Mouse (Mus musculus) left cerebral cortex, adult 8-10 months (tissue): ENCODE measurements at regions not wholly inside any gene's neighbourhood (a gene's known extent, or its start where the extent isn't known, plus 50 kb on each side); places are given as distances from the start of the nearest gene placed in this dataset.

Experiments used
- DNase-seq, 2 experiments: peaks; one replicate each; pipeline ENCODE4 v3.0.0; 2022; ENCODE audit warnings: low spot score in 2 of 2

DNA sequence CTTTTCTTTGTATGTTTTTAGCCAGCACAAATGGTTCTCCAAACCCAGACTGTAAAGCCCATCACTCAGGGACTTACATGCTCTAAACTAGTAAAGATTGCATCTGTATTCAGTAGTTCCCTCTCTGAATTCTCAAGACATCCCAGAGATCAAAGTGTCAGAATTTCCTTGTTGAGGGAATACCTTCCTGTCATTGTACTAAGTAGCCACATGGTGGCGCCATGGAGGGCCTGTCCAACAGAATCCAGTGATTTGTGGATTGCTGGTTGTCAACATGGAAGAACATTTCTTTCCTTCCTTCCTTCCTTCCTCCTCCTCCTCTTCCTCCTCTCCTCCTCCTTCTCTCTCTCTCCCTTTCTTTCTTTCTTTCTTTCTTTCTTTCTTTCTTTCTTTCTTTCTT, 93.6 kb upstream of the Trpm1 start:
- DNase-seq, result no peak

GRCm38 (mm10) chr7:64058282-64058872, 95.3 kb upstream of the Trpm1 start:
- no peak for DNase-seq

- no peak for DNase-seq
These were observed 95.8 kb upstream of the Trpm1 start for GRCm38 (mm10) chr7:64057873-64058272.

GRCm38 (mm10) chr7:64056498-64056897, 97.1 kb upstream of the Trpm1 start:
- DNase-seq, result no peak

- DNase-seq, result no peak
These were observed 98.6 kb upstream of the Trpm1 start for GRCm38 (mm10) chr7:64054996-64055395.

DNA sequence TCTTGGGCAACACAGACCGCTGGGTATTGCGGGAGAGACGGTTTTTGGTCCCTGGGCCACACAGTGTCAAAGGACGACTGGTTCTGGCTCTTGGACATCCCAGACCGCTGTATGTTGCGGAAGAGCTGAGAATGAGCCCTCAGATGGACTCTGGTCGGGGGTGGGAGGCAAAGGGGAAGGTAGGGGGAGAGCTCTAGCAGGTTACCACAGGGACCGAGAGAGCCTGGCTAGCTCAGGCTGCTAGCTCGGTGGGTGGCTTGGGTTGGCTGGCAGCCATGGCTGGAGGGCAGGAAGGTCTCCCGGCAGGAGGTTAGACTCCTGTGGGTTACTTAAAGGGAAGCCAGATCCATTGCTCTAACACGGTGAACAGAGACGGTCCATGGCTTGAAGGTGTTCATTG, 99.9 kb upstream of the Trpm1 start:
- no peak for DNase-seq

DNA sequence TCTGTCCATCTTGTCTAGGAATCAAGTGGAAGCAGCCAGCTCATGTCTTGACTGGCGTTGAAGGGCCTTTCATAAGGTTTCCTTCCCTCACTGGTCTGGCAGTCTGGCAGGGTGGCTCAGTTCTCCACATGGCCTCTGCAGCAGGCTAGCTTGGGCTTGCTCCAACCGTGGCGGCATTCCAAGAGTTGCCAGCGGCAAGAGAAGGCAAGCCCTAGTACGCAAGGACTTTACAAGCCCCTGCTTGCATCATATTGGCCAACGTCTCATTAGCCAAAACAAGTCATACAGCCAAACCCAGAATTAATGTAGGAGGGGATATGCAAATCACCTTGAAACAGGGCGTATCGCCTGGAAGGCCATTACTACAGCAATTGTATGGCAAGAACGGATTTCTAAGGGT, 101.2 kb upstream of the Trpm1 start:
- no peak for DNase-seq

DNA sequence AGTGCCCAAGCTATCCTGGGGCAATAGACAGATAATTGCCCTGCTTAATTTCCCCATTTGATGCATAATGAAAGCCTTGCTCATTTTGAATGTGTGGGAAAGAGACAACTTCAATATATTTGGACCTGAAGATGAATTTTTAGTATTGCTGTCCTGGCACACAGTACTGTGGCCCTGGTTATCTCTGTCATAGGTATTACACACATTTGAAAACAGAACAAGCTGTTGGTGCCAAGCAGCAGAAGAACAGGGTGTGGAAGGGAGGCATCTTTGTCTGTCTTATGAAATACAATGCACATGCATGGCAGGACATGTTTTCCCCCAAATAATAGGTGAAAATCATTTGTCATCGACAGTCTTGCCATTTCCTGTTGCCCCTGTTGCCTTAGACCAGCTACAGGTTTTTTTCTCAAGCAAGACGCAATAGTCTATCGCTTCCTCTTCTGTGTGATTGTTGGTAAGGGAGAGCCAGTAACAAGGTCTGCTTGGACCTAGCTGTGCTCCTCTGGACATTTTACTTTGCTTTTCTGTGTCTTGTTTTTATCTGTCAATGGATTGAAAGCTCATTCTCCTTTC, 102.7 kb upstream of the Trpm1 start:
- no peak for DNase-seq

- DNase-seq, result no peak
These were observed 103.4 kb upstream of the Trpm1 start for GRCm38 (mm10) chr7:64050246-64050645.

DNA sequence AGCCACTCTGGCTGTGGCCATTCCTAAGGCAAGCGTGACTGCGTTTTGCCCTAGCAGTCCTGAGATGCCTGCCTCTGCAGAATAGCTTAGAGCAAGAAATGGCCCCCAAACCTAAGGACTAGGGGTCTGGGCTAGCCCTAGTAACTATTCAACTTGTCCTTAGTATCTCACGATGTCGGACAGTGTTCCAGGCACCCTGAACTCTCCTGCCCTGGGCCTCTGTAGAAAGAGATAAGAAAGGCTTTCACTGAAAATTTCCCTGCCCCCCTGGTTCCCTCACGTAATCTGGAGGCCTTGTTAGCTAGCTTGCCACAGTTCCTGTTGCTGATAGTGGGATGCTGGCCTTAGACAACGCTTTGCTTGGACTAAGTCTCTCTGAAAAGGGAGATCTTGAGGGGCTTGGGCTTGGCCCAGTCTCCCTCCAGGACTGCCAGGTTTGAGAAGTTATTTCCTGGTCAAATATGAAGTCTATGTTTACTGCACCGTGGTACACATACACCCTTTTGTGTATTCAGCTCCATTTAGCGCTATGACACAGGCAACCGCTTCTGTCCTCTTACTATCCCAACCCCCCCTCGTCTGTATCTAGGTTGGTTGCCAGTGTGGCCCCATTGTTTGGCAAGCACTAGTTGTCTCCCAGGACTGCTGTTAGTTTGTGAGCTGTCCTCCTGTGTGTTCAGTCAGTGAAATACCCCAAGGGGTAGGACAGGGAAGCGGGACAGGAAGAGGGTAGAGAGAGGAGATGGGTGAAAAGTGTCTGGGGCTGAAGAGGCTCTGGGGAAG, 104.3 kb upstream of the Trpm1 start:
- no peak for DNase-seq

DNA sequence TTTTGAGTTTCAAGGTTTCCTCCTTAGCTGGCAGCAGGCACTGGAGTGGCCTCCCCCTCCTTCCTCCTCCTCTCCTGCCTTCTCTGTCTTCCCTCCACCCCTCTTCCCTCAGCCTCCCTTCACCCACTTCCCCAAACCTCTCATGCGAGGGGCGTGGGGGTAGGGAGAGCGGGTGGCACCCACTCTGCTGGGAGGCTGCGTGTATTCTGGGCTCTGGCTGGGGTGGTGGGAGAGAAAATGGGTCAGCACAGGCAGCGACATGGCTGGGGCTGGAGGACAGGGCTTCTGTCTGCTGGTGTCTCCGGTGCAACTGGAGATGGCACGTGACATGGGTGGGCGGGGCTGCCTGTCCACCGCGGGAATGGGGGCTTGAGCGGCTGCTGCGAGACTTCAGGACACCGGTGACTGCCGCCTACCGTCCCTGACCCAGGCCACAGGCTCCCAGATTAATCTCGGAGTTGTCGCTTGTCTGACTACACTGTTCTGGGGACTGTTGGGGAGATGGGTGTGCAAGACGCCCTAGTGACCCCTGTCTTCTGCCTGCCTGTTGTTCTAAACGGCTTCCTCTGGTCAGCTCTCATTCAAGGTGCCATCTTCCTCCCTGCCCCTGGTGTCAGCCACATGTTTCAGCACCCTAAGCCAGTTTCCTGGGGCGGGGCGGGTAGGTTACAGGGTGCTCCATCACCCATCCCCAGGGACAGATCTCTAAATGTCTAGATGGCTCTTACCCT, 105.0 kb upstream of the Trpm1 start:
- peak; percentile 30 to 50 for DNase-seq

GRCm38 (mm10) chr7:64047831-64048230, 105.8 kb upstream of the Trpm1 start:
- no peak for DNase-seq

DNA sequence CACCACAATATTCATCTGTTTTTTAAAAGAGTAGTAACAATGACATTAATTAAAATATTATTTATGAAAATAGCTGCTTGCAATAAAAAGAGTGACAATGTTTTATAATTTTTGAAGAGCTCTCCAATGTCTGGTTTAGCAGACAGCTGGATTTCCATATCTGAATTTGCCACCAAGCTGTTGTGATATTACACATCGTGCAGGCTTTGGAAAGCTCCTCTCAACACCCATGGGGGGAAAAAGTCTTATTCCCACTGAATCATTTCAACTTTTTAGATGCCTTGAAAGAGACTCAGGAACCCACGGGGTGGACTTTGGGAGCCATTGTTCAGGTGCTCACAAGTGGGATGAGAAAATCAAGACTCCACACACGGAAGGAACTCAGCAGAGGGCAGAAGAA, 106.6 kb upstream of the Klf13 start:
- no peak for DNase-seq

DNA sequence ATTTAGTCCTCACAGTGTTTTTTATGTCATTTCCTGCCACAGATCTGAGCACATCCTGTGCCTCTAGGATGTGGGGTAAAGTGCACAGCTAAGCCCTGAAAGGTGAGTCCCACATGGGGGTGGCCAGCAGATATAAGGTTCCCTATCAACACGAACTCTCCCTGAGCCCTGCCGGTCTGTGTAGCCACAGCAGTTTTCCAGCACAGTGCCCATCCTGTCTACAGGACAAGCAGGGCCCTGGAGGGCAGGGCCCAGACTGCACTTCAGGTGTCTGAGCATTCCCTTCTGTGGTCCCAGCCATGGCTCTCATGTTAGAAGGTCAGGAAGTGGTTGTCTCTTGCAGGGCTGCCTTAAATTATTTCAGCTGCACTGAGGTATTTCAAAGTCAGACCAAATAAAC, 104.3 kb upstream of the Klf13 start:
- DNase-seq, result no peak

- DNase-seq, result no peak
These were observed 102.6 kb upstream of the Klf13 start for GRCm38 (mm10) chr7:64041303-64041702.

DNA sequence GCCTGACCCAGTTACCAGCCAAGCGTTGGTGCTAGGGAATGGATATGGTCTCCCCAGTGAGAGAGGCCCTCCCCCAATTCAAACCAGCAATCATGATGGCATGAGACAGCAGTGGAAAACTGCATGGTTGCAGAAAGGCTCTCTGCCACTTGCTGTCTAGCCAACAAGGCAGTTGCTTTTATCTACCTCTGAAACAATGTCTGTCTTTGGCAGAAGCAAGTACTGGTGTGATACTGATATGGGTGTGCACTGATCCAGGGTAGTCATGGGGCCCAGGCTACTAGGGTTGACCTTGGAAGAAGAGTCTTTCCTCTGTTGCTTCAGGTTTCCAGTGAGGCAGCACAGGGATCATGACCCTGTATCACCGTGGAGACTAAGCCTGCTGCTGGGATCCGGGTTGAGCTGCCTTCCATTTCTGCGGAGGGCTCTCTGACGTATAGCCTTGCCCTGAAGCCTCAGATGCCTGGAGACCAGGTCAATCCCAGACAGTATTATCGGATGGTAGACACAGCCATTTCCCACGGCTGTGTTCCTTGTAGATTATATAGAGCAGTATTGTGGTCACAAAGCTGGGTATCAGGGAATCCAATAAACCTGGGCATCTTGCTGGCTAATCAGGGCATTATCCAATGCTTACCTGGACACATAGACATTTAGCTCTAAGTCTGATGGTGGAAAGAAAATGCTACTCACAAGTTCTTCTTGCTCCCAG, 101.5 kb upstream of the Klf13 start:
- no peak for DNase-seq

- no peak for DNase-seq
These were observed 99.1 kb upstream of the Klf13 start for GRCm38 (mm10) chr7:64037701-64038231.

- no peak for DNase-seq
These were observed 97.4 kb upstream of the Klf13 start for GRCm38 (mm10) chr7:64036154-64036553.

DNA sequence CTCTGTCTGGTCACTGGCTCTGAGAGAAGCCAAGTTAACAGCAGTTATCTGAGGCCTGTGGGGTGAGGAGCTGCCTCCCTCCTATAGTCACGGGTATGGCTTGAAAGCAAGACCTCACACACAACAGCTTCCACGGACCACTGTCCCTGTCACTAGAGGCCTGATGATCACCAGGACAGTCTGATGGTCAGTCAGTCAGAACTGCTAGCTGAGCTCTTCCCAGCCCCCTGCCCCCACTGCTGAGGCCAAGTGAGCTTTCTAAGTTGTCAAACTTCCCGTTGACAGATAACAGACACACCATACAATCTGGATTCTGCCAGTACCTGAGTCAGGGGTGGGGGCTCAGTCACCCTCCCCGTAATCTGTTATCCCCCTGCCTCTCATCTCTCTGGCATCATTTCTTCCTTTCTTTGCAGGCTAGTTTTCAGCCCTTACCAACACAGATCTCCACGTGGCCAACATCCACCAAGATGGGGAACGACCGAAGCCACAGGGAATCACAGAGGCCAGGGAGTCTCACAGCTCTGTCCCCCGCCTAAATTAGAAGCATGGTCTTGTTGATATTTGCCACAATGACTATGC, 96.4 kb upstream of the Klf13 start:
- no peak for DNase-seq

DNA sequence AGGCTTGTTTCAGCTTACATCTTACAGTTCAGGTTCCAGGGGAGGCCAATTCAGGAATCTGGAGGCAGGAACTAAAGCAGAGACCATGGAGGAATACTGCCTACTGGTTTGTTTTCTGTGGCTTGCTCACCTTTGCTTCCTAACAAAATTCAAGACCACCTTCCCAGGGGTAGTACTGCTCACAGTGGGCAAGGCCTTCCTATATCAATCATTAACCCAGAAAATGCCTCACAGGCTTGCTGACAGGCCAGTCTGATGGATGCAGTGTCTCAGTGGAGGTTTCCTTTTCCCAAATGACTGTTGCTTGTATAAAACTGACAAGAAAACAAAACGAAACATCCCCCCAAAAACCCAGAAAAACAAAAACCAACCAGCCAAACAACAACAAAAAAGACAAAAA, 95.8 kb upstream of the Klf13 start:
- no peak for DNase-seq

- no peak for DNase-seq
These were observed 94.7 kb upstream of the Klf13 start for GRCm38 (mm10) chr7:64033388-64033787.
